Mouse (Mus musculus): ENCODE measurements around the gene Siva1.

Siva1 gene

DNA sequence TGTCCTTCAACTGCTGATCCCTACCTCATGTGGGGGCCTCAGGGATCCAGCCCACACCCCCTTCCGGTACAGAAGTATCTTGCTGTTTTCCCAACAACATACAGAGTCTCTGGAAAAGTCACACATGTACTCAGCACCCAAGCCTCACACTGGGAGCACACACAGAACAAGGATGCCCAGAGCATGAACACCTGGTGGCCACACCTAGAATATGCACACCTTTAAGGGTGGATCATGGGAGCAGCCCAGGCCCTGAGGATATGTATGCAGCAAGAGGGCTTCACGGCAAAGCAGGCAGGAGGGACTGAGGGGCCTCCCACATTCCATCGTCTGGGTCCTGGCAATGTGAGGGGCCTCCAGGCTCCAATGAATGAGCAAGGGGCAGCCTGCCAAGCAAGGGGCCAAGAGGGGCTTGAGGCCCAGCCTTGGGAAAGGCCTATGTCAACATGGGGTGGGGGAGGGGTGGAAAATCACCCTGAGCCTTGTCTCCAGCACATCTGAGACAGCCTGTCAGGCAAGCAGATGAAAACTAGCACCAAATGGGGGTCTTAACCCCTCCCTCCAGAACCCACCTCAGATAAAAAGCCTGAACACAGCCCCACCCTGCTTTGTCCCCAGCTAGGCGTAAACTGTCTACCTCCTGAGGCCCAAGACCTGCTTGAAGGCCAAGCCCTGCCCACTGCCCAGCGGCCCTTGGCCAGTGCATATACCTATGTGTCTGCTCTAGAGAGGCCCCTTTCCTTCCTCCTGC lies 16.3 kb downstream of the Siva1 start:
- DNase-seq (ENCODE audit: low spot score): peak; percentile 29

- DNase-seq (ENCODE audit: low spot score): no peak
These were observed 16.8 kb downstream of the Siva1 start for GRCm38 (mm10) chr12:112661327-112661605.

DNA sequence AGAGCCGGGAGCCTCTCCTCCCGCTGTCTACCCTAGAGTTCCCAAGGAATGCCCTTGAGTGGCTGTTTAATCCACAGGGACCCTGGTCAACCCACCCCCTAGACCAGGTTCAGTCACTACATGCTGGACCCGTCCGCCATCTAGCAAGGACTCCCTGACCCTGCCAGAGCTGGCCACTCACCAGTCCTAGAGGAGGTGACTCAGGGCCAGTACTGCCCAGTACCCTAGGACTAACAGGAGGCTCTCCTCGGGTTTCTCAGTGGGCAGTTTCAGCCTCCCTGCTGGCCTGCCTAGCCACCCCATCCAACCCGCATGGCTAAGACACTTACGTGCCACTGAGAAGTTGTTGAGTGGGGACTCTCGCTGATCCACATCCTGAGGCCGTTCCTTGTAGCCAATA lies 17.4 kb downstream of the Siva1 start:
- DNase-seq (ENCODE audit: low spot score): no peak

DNA sequence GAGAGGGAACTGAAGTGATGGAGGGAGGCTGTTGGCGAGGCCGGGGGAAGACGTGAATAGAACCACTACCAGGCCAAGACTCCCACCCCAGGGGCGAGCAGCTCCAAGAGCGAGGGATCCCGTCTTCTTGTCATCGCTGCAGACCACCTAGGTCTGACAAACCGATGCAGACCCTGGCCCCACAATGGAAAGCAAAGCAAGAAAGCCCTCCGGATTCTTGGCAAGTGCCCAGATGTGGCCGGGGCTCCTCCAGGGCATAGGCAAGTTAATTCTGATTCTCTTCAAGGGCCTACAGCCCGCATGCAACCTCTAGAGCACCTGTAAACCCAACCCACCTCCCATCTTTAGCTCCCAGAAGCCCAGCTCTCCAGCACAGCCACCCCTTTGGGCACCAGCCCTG lies 18.8 kb downstream of the Siva1 start:
- DNase-seq (ENCODE audit: low spot score): no peak

DNA sequence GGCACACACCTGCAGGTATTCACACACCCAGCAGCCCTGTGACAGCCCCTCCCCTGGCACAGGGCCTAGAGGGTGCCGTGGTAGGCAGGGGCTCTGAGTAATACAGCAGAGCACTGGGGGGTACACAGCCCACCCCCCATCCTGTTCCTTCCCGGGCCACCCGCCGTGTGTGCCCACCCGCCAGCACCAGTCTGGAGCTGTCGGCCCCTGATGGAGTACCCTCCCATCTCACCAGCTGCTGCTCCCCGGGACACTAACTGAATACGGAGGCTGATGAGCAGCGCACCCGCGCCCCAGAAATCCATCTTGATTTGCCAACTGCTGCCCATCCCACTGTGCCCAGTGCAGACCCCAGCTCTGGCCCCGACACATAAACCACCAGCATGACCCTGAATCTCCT lies 19.2 kb downstream of the Siva1 start:
- DNase-seq (ENCODE audit: low spot score): no peak

DNA sequence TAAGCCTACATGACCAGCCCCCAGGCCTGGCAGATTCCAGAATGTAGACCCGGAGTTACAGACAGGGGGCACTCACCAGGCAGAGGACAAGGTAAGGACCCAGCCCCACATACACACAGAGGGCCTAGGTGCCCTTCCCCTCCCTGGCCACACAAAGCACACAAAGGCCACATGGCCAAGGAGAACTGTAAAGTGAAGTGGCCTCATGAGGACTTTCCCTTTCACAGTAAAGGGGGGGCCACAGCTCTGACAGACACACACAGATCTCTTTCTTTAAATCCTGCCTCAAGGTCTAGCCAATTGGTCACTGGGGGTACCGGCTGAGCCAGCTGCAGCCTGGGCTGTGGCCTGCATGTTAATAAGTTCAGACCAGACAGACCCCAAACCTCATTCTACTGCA lies 19.6 kb downstream of the Siva1 start:
- no peak for DNase-seq (ENCODE audit: low spot score)

GRCm38 (mm10) chr12:112664656-112665055 lies 20.2 kb downstream of the Siva1 start:
- DNase-seq (ENCODE audit: low spot score): no peak

GRCm38 (mm10) chr12:112665445-112665844 lies 21.0 kb downstream of the Siva1 start:
- DNase-seq (ENCODE audit: low spot score): peak; percentile 62

DNA sequence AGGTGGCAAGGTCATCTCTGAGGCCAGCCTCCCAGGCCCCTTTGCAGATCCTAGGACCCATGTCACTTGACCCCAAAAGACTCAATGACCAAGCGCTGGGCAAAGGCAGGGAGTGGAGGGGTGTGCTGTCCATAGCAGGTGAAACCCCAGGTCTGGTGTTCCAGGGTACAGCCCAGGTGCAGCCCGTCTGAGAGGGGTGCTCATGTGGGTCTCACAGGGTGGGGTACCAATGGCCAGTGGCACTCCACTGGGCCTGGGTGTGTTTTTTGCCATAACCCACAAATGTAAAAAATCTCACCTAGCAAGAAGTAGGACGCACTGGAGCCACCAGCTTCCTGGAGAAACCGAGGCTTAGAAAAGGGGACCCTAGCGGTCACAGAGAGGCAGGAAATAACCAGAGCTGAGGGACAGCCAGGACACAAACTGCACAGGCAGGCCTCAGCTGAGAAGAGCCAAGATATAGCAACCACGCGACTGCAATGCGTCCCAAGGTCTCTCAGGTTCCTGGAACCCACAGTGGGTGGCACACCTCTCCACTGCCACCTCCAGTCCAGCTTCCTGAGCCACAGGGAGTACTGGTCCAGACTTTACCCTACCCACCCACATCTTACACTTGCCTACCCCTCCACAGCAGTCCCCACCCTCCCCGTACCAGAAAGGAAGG lies 21.5 kb downstream of the Siva1 start:
- no peak for DNase-seq (ENCODE audit: low spot score)

DNA sequence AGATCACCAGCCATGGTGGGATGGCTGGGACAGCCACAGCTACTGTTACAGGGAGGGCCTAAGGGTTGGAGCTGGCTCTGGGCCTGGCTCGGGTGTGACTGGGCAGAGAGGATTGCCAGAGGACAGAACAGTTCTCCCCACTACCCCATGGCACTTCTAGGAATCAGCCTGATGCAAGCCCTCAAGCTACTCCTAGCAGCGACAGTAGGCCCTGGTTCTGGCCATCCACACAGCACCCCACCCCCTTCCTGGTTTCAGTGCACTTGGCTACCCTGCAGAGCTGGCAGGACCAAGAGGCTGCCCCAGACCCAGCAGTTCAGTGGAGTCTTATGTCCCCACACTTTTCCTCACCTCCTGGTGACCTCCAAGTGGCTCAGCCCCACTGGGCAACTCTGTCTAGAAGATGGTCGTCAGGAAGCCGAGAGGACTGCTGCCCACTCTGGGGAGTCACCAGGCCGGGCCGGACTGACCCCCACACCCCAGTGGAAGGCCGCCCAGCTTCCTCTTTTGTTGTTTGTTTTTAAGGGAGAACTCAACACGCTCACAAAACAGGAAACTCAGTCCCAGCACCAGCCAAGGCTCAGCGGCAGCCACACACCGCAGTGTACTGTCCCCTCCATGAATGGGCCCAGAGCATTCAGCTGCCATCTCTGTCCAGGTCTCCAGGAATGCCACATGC lies 23.3 kb downstream of the Siva1 start:
- DNase-seq (ENCODE audit: low spot score): no peak

- no peak for DNase-seq (ENCODE audit: low spot score)
These were observed 26.4 kb downstream of the Siva1 start for GRCm38 (mm10) chr12:112670718-112671393.

- no peak for DNase-seq (ENCODE audit: low spot score)
These were observed 27.4 kb downstream of the Siva1 start for GRCm38 (mm10) chr12:112671891-112672290.

DNA sequence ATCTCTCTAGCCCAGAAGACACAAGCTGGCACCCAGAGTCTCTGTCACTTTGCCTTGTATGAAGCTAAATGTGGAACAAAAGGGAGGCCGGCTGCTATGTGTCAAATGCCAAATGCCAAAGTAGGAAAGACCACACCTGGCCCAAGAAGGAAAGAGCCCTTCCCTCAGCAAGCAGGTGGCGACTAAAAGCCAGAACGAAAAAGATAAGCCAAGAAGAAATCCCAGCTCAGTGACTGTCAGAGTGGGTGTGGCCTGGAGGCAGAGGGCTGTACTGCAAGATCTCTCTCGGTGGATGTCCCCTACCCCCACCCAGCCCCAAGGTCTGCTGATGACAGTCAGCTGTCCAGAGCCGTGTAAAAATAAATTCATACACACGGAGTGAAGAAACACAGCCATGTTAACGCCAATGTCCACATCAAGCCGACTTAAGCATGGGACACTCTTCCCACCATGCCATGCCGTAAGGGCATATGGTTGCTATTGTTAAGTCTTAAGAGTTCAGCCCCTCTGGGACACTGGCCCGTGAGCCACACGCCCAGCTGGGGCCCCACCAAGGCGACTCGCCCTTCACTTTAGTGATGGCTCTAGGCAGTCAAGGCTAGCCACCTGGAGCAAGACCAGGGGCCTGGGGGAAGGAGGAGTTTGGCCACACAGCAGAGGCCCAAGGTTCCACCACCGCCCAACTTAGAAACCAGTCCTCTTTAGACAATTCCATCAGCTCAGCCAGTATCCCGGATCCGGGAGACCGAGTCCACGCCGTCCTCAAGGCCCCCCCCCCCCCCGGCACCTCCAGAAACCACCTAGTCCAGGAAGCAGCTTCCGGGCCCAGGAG lies 28.5 kb downstream of the Siva1 start:
- no peak for DNase-seq (ENCODE audit: low spot score)

DNA sequence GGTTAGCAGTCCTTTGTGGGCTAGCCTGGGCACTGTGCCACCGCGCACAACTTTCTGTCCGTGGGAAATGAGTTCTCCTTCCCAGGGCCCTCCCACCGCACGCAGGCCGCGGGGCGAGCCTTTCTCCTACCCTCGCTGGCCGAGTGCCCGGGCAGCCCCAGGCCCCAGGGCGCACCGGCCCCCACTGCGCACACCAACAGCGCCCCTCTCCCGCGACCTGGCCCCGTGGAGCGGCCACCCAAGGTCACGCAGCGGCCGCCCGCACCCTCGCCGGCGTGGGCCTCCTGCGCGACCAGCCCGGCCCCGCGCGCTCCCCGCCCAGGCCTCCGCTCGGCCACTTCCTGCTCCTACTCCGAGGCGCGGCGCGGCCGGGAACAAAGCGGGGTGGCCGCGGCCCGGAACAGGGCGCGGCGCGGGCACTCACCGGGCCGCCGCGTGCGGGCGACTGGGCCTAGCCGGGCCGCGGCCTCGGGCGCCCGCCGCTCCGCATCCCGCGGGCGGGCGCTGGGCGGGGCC lies 29.2 kb downstream of the Siva1 start:
- peak; percentile 48 for DNase-seq (ENCODE audit: low spot score)

- DNase-seq (ENCODE audit: low spot score): peak; percentile 72
These were observed 29.9 kb downstream of the Siva1 start, which contains the start of gene Akt1 for GRCm38 (mm10) chr12:112674132-112675011. Akt1 (minus strand) TSS chr12:112674884.

GRCm38 (mm10) chr12:112675245-112676035 lies 31.0 kb downstream of the Siva1 start:
- DNase-seq (ENCODE audit: low spot score): peak; percentile 90

DNA sequence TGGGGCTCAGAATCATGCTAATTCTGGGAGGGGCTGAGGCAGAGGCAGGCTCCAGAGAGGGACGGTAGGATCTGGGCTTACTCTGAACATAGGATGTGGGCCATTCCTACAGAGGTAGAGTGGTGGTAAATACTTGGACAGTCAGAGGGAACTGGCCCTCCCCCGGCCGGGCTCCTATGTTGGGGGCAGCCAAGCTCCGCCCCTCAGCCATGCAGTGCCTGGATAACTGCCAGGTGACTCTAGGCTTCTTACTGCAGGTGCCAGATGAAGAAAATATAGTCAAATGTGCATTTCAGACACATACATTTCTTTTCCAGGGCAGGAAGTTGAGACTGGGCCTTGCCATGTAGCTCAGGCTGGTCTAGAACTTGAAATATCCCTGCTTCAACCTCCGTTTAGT lies 32.6 kb downstream of the Siva1 start:
- no peak for DNase-seq (ENCODE audit: low spot score)

GRCm38 (mm10) chr12:112677943-112678554 lies 33.6 kb downstream of the Siva1 start:
- no peak for DNase-seq (ENCODE audit: low spot score)

- DNase-seq (ENCODE audit: low spot score): peak; percentile 76
These were observed 34.1 kb downstream of the Siva1 start, which contains the start of gene Zbtb42 for GRCm38 (mm10) chr12:112678555-112679026. Zbtb42 (plus strand) TSS chr12:112678828.

All from urinary bladder, postnatal 14 days (tissue).